Mouse (Mus musculus) kidney, postnatal 0 days (tissue): ENCODE measurements around the gene Tesk2. TPM values are rescaled to one million over a fixed set of nuclear protein-coding genes. Genes with fewer than 3 reads are reported as not detected.
A peak's percentile ranks its signal among the peaks of the same experiment; 100 is the strongest.
"Not testable (repeated sequence)": the region's sequence is repeated elsewhere in the genome, so short reads cannot be mapped to it uniquely, and the experiment has no call there.

Source experiments
- ATAC-seq: fragments of 200-750 bp; cut with Nextera tagmentation; replicated peaks from 2 replicates; pipeline ENCODE4 v1.8.0; 2017; ENCODE audit warnings: low read depth, moderate number of reproducible peaks, moderate TSS enrichment, moderate library complexity; ENCODE audit not compliant: low FRiP score
- DNase-seq: peaks from one replicate; pipeline ENCODE4 v3.0.0-alpha.2; 2016; ENCODE audit warnings: low spot score
- H3K27ac ChIP-seq: fragments of 300-500 bp; sonication (generic); 2 replicates; pipeline ENCODE4 v1.5.1; 2014; ENCODE audit warnings: mild to moderate bottlenecking
- H3K27me3 ChIP-seq: fragments of 300-500 bp; sonication (generic); 2 replicates; pipeline ENCODE4 v1.6.1; 2014; ENCODE audit warnings: low read length, mixed read lengths; ENCODE audit not compliant: insufficient read depth
- H3K36me3 ChIP-seq: fragments of 300-500 bp; sonication (generic); 2 replicates; pipeline ENCODE4 v1.6.1; 2014; ENCODE audit warnings: low read length, mixed read lengths; ENCODE audit not compliant: insufficient read depth
- H3K4me1 ChIP-seq: fragments of 300-500 bp; sonication (generic); replicated peaks from 2 replicates; pipeline ENCODE4 v1.6.1; 2014; ENCODE audit warnings: antibody characterized with exemption, low read length, mixed read lengths; ENCODE audit not compliant: insufficient read depth
- H3K4me2 ChIP-seq: fragments of 300-500 bp; sonication (generic); 2 replicates; pipeline ENCODE4 v1.6.1; 2014; ENCODE audit warnings: mild to moderate bottlenecking, low read length, moderate library complexity, mixed read lengths
- H3K4me3 ChIP-seq: fragments of 300-500 bp; sonication (generic); replicated peaks from 2 replicates; pipeline ENCODE4 v1.5.1; 2014; ENCODE audit warnings: low read depth, low read length
- H3K9ac ChIP-seq: fragments of 300-500 bp; sonication (generic); 2 replicates; pipeline ENCODE4 v1.6.1; 2014; ENCODE audit warnings: low read depth, low read length
- H3K9me3 ChIP-seq: fragments of 300-500 bp; sonication (generic); replicated peaks from 2 replicates; pipeline ENCODE4 v1.6.1; 2016; ENCODE audit warnings: low read length, inconsistent platforms, mixed read lengths
- CTCF ChIP-seq: IDR thresholded peaks from 2 replicates; pipeline ENCODE4 v1.5.1; 2016; ENCODE audit warnings: antibody characterized with exemption, low read depth, mild to moderate bottlenecking, moderate library complexity
- WGBS: fragments of 180-500 bp; shearing (Covaris S2); extraction: QIAGEN DNeasy Blood & Tissue Kit; methylation state at CpG from one replicate; pipeline ENCODE4 v1.1.7; 2014; 5-methylcytosine and 5-hydroxymethylcytosine counted together
- polyA plus RNA-seq: library from polyadenylated mRNA; unstranded; fragments of >200 nt; fragmentation: Nextera tagmentation; extraction: Ambion mirVana; gene quantifications from 2 replicates; pipeline ENCODE4 v1.2.1, GENCODE M21; 2015

The Tesk2 gene
- polyA plus RNA-seq, 1 experiment from 2014 or later: 8.0 TPM

DNA sequence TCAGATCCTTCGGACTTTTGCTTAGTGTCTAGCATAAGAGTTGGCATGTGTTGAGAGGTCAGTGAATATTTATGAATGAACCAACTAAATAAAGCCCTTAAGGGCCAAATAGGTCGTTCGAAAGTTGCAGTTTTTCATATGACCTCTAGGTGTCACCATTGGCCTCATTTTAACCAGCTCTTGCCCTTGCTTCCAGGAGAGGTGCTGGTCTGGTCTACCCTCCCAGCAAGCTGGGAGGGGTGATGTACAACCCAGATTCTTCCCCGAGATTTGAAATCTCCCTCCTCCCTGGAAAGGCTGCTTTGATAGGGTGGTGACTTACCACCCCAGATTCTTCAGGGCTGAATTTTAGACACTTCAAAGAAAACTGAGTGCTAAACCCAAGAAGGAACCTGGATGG lies 107.1 kb downstream of the Tesk2 start:
- Histone ChIP-seq H3K9ac (no peak overlapping the region), H3K36me3 (no peaks in the 10 kb centered on the region), H3K4me3 (no peak overlapping the region), H3K4me1 (no peaks in the 10 kb centered on the region), H3K27ac (no peak overlapping the region), H3K9me3 (no peaks in the 10 kb centered on the region), H3K4me2 (no peak overlapping the region), H3K27me3 (no peaks in the 10 kb centered on the region)
- TF ChIP-seq CTCF: peak; percentile 79
- DNase-seq: peak; percentile 85
- 2% methylated on average over 4 of the region's 4 CpGs for WGBS
- ATAC-seq: no peak; the same call in 1 of the 2 replicates

- no peak for ATAC-seq
Observed at GRCm38 (mm10) chr4:116829364-116830069, 108.8 kb downstream of the Tesk2 start.

GRCm38 (mm10) chr4:116830070-116830368 lies 109.3 kb downstream of the Tesk2 start:
- Histone ChIP-seq H3K4me2 (no peak overlapping the region), H3K36me3 (no peaks in the 10 kb centered on the region), H3K4me1 (no peaks in the 10 kb centered on the region), H3K9ac (no peak overlapping the region), H3K27ac (no peak overlapping the region), H3K27me3 (no peaks in the 10 kb centered on the region), H3K4me3 (no peak overlapping the region), H3K9me3 (no peaks in the 10 kb centered on the region)
- DNase-seq (peak; percentile 82), ATAC-seq (0 out of 2 replicates have a peak, but pooled peaks have one; percentile 50)
- no peak for TF ChIP-seq CTCF
- WGBS: 8% methylated on average over 6 of the region's 6 CpGs

More at GRCm38 (mm10) chr4:116829364-116830069, 108.8 kb downstream of the Tesk2 start:
- DNase-seq: no peak
- 36% methylated on average over 6 of the region's 6 CpGs for WGBS
- no peak overlapping the region for H3K4me2 ChIP-seq
- TF ChIP-seq CTCF: no peak
- H3K27ac ChIP-seq: no peak overlapping the region
- H3K36me3 ChIP-seq: no peaks in the 10 kb centered on the region
- no peaks in the 10 kb centered on the region for H3K27me3 ChIP-seq
- H3K4me1 ChIP-seq: no peaks in the 10 kb centered on the region
- H3K4me3 ChIP-seq: no peak overlapping the region
- no peaks in the 10 kb centered on the region for H3K9me3 ChIP-seq
- no peak overlapping the region for H3K9ac ChIP-seq

DNA sequence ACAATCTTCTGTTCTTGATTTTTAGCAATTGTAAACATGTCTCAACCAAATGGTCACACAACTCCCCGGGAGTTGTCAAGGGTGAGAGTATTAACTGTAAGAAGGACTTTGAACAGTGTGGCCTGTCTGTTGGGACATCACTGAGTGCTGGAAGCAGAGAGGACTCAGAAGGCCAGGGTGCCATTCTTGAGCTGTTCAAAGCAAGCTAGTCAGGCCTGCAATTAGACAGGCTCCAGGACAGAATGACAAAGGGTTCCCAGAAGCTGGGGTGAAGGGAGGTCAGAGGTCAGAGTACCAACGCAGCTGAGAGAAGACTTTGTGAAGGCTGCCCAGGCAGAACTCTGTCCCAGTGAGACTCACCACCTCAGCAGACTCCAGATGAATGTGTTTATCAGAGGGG lies 118.3 kb downstream of the Tesk2 start:
- no peak for DNase-seq
- H3K27me3 ChIP-seq: no peaks in the 10 kb centered on the region
- ATAC-seq: no peak
- no peaks in the 10 kb centered on the region for H3K36me3 ChIP-seq
- no peaks in the 10 kb centered on the region for H3K4me1 ChIP-seq
- 23% methylated on average over 2 of the region's 2 CpGs for WGBS
- H3K4me2 ChIP-seq: no peak overlapping the region
- TF ChIP-seq CTCF: no peak
- no peak overlapping the region for H3K4me3 ChIP-seq
- H3K27ac ChIP-seq: no peak overlapping the region
- H3K9ac ChIP-seq: no peak overlapping the region
- no peaks in the 10 kb centered on the region for H3K9me3 ChIP-seq

DNA sequence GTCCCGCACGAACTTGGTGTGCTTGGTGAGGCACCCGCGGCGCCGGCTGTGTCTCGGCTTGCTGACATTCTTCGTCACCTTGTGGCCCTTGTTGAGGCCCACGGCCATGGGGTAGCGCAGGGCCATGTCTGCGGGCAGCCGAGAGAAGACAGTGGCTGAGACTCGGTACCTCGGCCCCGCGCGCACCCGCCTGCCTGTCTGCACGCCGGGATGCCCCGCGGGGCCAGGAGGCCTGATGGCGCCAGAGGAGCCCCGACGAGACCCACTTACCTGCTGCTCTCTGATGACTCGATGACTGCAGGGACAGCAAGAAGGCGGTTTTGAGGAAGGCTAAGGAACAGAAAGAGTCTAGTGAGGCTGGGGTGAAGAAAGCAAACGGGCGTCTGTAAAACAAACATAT lies 119.3 kb downstream of the Tesk2 start:
- WGBS: 29% methylated on average over 20 of the region's 29 CpGs
- H3K4me3 ChIP-seq, ATAC-seq, H3K9me3 ChIP-seq, H3K4me1 ChIP-seq, H3K27me3 ChIP-seq, H3K27ac ChIP-seq, H3K4me2 ChIP-seq, DNase-seq, H3K36me3 ChIP-seq, H3K9ac ChIP-seq: not testable (repeated sequence)

DNA sequence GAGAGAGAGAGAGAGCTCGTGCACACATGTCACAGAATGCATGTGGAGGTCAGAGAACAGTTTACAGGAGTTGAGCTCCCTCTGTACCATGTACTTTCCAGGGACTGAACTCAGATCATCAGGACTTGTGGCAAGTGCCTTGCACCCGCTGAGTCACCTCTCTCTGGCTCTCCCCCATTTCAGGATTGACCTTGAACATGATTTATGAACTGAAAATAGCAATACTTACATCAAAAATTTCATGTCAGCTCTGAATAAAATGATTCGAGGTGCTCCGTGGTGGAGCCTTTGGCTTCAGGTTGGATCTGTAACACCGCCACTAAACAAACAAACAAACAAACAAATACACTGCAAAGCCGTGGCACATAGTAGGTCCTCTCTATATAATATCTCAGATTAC lies 120.1 kb downstream of the Tesk2 start:
- Histone ChIP-seq H3K4me3 (no peak overlapping the region), H3K4me2 (no peak overlapping the region), H3K4me1 (no peaks in the 10 kb centered on the region), H3K27me3 (no peaks in the 10 kb centered on the region), H3K9me3 (no peaks in the 10 kb centered on the region), H3K9ac (no peak overlapping the region), H3K27ac (no peak overlapping the region), H3K36me3 (no peaks in the 10 kb centered on the region)
- TF ChIP-seq CTCF: no peak
- DNase-seq: no peak
- no peak for ATAC-seq
- WGBS: 78% methylated on average over 6 of the region's 6 CpGs

GRCm38 (mm10) chr4:116844324-116844723 lies 123.6 kb downstream of the Tesk2 start:
- DNase-seq: no peak
- Histone ChIP-seq H3K27ac (no peak overlapping the region), H3K4me1 (no peaks in the 10 kb centered on the region), H3K36me3 (no peaks in the 10 kb centered on the region), H3K4me2 (no peak overlapping the region), H3K27me3 (no peaks in the 10 kb centered on the region), H3K9ac (no peak overlapping the region), H3K9me3 (no peaks in the 10 kb centered on the region), H3K4me3 (no peak overlapping the region)
- no peak for TF ChIP-seq CTCF
- 97% methylated on average over 3 of the region's 3 CpGs for WGBS
- ATAC-seq: no peak
